Mouse (Mus musculus): ENCODE results near the gene Cyp27a1. TPM values are rescaled to one million over a fixed set of nuclear protein-coding genes. Genes with fewer than 3 reads are reported as not detected.

The Cyp27a1 gene
- polyA plus RNA-seq, 1 experiment from 2014 or later = 14.1 TPM

- Histone ChIP-seq H3K4me3 (no peak overlapping the region), H3K9ac (no peak overlapping the region), H3K4me1 (no peaks in the 10 kb centered on the region), H3K27ac (no peak overlapping the region), H3K27me3 (no peaks in the 10 kb centered on the region), H3K9me3 (no peaks in the 10 kb centered on the region), H3K4me2 (replicated peaks) (no peak overlapping the region), H3K36me3 (peaks cover 60% of the 10 kb centered on the region)
- 87% methylated on average over 6 of the region's 6 CpGs for WGBS
- no peak for ATAC-seq (ENCODE audit: low FRiP score, low read depth)
These were observed 11.2 kb upstream of the Cyp27a1 start for GRCm38 (mm10) chr1:74702142-74702553.

- H3K27ac ChIP-seq = no peak overlapping the region
- 78% methylated on average over 3 of the region's 3 CpGs for WGBS
- ATAC-seq (ENCODE audit: low FRiP score, low read depth) = no peak
- peaks cover 40% of the 10 kb centered on the region for H3K36me3 ChIP-seq
- no peaks in the 10 kb centered on the region for H3K9me3 ChIP-seq
- H3K4me2 ChIP-seq (replicated peaks) = no peak overlapping the region
- H3K4me3 ChIP-seq = no peak overlapping the region
- no peaks in the 10 kb centered on the region for H3K4me1 ChIP-seq
- H3K27me3 ChIP-seq = no peaks in the 10 kb centered on the region
- no peak overlapping the region for H3K9ac ChIP-seq
These were observed 9.2 kb upstream of the Cyp27a1 start for GRCm38 (mm10) chr1:74704156-74704555.

GRCm38 (mm10) chr1:74705016-74705415, 8.4 kb upstream of the Cyp27a1 start:
- Histone ChIP-seq H3K4me2 (replicated peaks) (no peak overlapping the region), H3K36me3 (peaks cover 32% of the 10 kb centered on the region), H3K4me1 (no peaks in the 10 kb centered on the region), H3K4me3 (no peak overlapping the region), H3K27me3 (no peaks in the 10 kb centered on the region), H3K27ac (no peak overlapping the region), H3K9ac (no peak overlapping the region), H3K9me3 (no peaks in the 10 kb centered on the region)
- ATAC-seq (ENCODE audit: low FRiP score, low read depth) = no peak
- WGBS = 59% methylated on average over 5 of the region's 5 CpGs

- 36% methylated on average over 6 of the region's 6 CpGs for WGBS
- Histone ChIP-seq H3K9me3 (no peaks in the 10 kb centered on the region), H3K4me1 (peaks cover 9% of the 10 kb centered on the region), H3K36me3 (no peaks in the 10 kb centered on the region), H3K4me3 (no peak overlapping the region), H3K27me3 (no peaks in the 10 kb centered on the region), H3K27ac (no peak overlapping the region), H3K4me2 (replicated peaks) (no peak overlapping the region), H3K9ac (no peak overlapping the region)
- no peak for ATAC-seq (ENCODE audit: low FRiP score, low read depth)
These were observed 3.8 kb upstream of the Cyp27a1 start for GRCm38 (mm10) chr1:74709566-74709965.

- Histone ChIP-seq H3K4me2 (replicated peaks) (no peak overlapping the region), H3K9me3 (no peaks in the 10 kb centered on the region), H3K27me3 (no peaks in the 10 kb centered on the region), H3K27ac (no peak overlapping the region), H3K4me3 (no peak overlapping the region), H3K36me3 (no peaks in the 10 kb centered on the region), H3K9ac (no peak overlapping the region), H3K4me1 (peaks cover 24% of the 10 kb centered on the region)
- no peak for ATAC-seq (ENCODE audit: low FRiP score, low read depth)
- WGBS = 77% methylated on average over 4 of the region's 4 CpGs
These were observed 1.3 kb upstream of the Cyp27a1 start for GRCm38 (mm10) chr1:74712046-74712445.

GRCm38 (mm10) chr1:74712461-74713098, 794 bp upstream of the Cyp27a1 start:
- peak overlapping the region; percentile 50 for H3K4me3 ChIP-seq
- H3K9me3 ChIP-seq = no peaks in the 10 kb centered on the region
- ATAC-seq (ENCODE audit: low FRiP score, low read depth) = no peak
- H3K9ac ChIP-seq = peak overlapping the region; percentile 66
- H3K4me2 ChIP-seq (replicated peaks) = peak overlapping the region; percentile 72
- H3K27ac ChIP-seq = no peak overlapping the region
- H3K36me3 ChIP-seq = no peaks in the 10 kb centered on the region
- peaks cover 24% of the 10 kb centered on the region for H3K4me1 ChIP-seq
- no peaks in the 10 kb centered on the region for H3K27me3 ChIP-seq
- 33% methylated on average over 5 of the region's 5 CpGs for WGBS

- peak overlapping the region; percentile 50 for H3K4me3 ChIP-seq
- no peak overlapping the region for H3K27ac ChIP-seq
- peak overlapping the region; percentile 72 for H3K4me2 ChIP-seq (replicated peaks)
- H3K36me3 ChIP-seq = no peaks in the 10 kb centered on the region
- H3K9me3 ChIP-seq = no peaks in the 10 kb centered on the region
- ATAC-seq (ENCODE audit: low FRiP score, low read depth) = no peak
- WGBS = 18% methylated on average over 12 of the region's 12 CpGs
- peak overlapping the region; percentile 66 for H3K9ac ChIP-seq
- H3K4me1 ChIP-seq = peaks cover 24% of the 10 kb centered on the region
- H3K27me3 ChIP-seq = no peaks in the 10 kb centered on the region
These were observed 721 bp downstream of the Cyp27a1 start for GRCm38 (mm10) chr1:74713859-74714730.

- 31% methylated on average over 2 of the region's 2 CpGs for WGBS
- H3K9ac ChIP-seq = no peak overlapping the region
- H3K27me3 ChIP-seq = no peaks in the 10 kb centered on the region
- no peaks in the 10 kb centered on the region for H3K36me3 ChIP-seq
- H3K27ac ChIP-seq = no peak overlapping the region
- peak overlapping the region; percentile 5; the same call in 1 of the 2 replicates for H3K4me2 ChIP-seq (replicated peaks)
- no peak for ATAC-seq (ENCODE audit: low FRiP score, low read depth)
- H3K9me3 ChIP-seq = no peaks in the 10 kb centered on the region
- no peak overlapping the region for H3K4me3 ChIP-seq
- peaks cover 24% of the 10 kb centered on the region for H3K4me1 ChIP-seq
These were observed 1.6 kb downstream of the Cyp27a1 start for GRCm38 (mm10) chr1:74714967-74715366.

- WGBS = 15% methylated on average over 5 of the region's 5 CpGs
- Histone ChIP-seq H3K27ac (0 out of 2 replicates have a peak overlapping the region, but pooled peaks have one; percentile 39), H3K4me1 (peaks cover 24% of the 10 kb centered on the region), H3K9me3 (no peaks in the 10 kb centered on the region), H3K36me3 (no peaks in the 10 kb centered on the region), H3K4me3 (no peak overlapping the region), H3K9ac (no peak overlapping the region), H3K4me2 (replicated peaks) (peak overlapping the region; percentile 5), H3K27me3 (no peaks in the 10 kb centered on the region)
- peak; percentile 60 for ATAC-seq (ENCODE audit: low FRiP score, low read depth)
These were observed 2.1 kb downstream of the Cyp27a1 start for GRCm38 (mm10) chr1:74715468-74715867.

GRCm38 (mm10) chr1:74715886-74716285, 2.5 kb downstream of the Cyp27a1 start:
- 63% methylated on average over 6 of the region's 6 CpGs for WGBS
- Histone ChIP-seq H3K4me2 (replicated peaks) (peak overlapping the region; percentile 5), H3K27ac (0 out of 2 replicates have a peak overlapping the region, but pooled peaks have one; percentile 39), H3K4me3 (no peak overlapping the region), H3K27me3 (no peaks in the 10 kb centered on the region), H3K9ac (no peak overlapping the region), H3K4me1 (peaks cover 24% of the 10 kb centered on the region), H3K36me3 (no peaks in the 10 kb centered on the region), H3K9me3 (no peaks in the 10 kb centered on the region)
- ATAC-seq (ENCODE audit: low FRiP score, low read depth) = no peak

- WGBS = 60% methylated on average over 8 of the region's 8 CpGs
- Histone ChIP-seq H3K9me3 (no peaks in the 10 kb centered on the region), H3K4me1 (peaks cover 24% of the 10 kb centered on the region), H3K9ac (0 out of 2 replicates have a peak overlapping the region, but pooled peaks have one; percentile 8), H3K27ac (no peak overlapping the region), H3K4me3 (no peak overlapping the region), H3K27me3 (no peaks in the 10 kb centered on the region), H3K36me3 (no peaks in the 10 kb centered on the region), H3K4me2 (replicated peaks) (no peak overlapping the region)
- ATAC-seq (ENCODE audit: low FRiP score, low read depth) = no peak
These were observed 4.7 kb downstream of the Cyp27a1 start for GRCm38 (mm10) chr1:74718113-74718512.

GRCm38 (mm10) chr1:74719281-74719680, 5.9 kb downstream of the Cyp27a1 start:
- WGBS = 84% methylated on average over 3 of the region's 3 CpGs
- ATAC-seq (ENCODE audit: low FRiP score, low read depth) = no peak
- H3K9me3 ChIP-seq = 0 out of 2 replicates have a peak, but pooled peaks cover 6% of the 10 kb centered on the region
- H3K4me2 ChIP-seq (replicated peaks) = no peak overlapping the region
- H3K27ac ChIP-seq = no peak overlapping the region
- H3K36me3 ChIP-seq = no peaks in the 10 kb centered on the region
- no peak overlapping the region for H3K9ac ChIP-seq
- H3K4me1 ChIP-seq = peaks cover 17% of the 10 kb centered on the region
- no peak overlapping the region for H3K4me3 ChIP-seq
- no peaks in the 10 kb centered on the region for H3K27me3 ChIP-seq
